Mouse (Mus musculus): ENCODE measurements around the gene Tgfa. TPM values are rescaled to one million over a fixed set of nuclear protein-coding genes. Genes with fewer than 3 reads are reported as not detected.

The Tgfa gene
- total and polyA plus RNA-seq, 3 experiments = 0.80 to 1.6 (median 1.0) TPM

- DNase-seq = no peak
- H3K27me3 ChIP-seq (ENCODE audit: control insufficient read depth, insufficient read depth, low read length) = no peaks in the 10 kb centered on the region
- H3K36me3 ChIP-seq (ENCODE audit: control insufficient read depth, insufficient read depth, low read length) = no peaks in the 10 kb centered on the region
- WGBS = 70% methylated on average over 5 of the region's 5 CpGs
- no peak for TF ChIP-seq POLR2A (IDR thresholded peaks at IDR 0.05; ENCODE audit: insufficient read depth, low read depth, low read length)
- no peak for TF ChIP-seq CTCF (IDR thresholded peaks at IDR 0.05)
- TF ChIP-seq EP300 (IDR thresholded peaks at IDR 0.05; ENCODE audit: insufficient read depth, low read depth, low read length) = no peak
- H3K79me2 ChIP-seq (replicated peaks; ENCODE audit: control insufficient read depth, insufficient read depth, low read length) = no peaks in the 10 kb centered on the region
- intact Hi-C loops (cut with DNase I) = no loop called here
- no peaks in the 10 kb centered on the region for H3K4me1 ChIP-seq (ENCODE audit: control insufficient read depth, insufficient read depth, low read length)
- no peak overlapping the region for H3K27ac ChIP-seq
- H3K4me3 ChIP-seq = no peak overlapping the region
- no peak overlapping the region for H3K9ac ChIP-seq (ENCODE audit: low read depth, low read length)
Measured at GRCm38 (mm10) chr6:86322031-86322563, 127.1 kb downstream of the Tgfa start.

- no peak for TF ChIP-seq EP300 (IDR thresholded peaks at IDR 0.05; ENCODE audit: insufficient read depth, low read depth, low read length)
- TF ChIP-seq POLR2A (IDR thresholded peaks at IDR 0.05; ENCODE audit: insufficient read depth, low read depth, low read length) = no peak
- no peak for TF ChIP-seq CTCF (IDR thresholded peaks at IDR 0.05)
- 93% methylated on average over 9 of the region's 9 CpGs for WGBS
Measured at GRCm38 (mm10) chr6:86322991-86323390, 128.0 kb downstream of the Tgfa start.

GRCm38 (mm10) chr6:86324400-86324799, 129.4 kb downstream of the Tgfa start:
- H3K4me1 ChIP-seq (ENCODE audit: control insufficient read depth, insufficient read depth, low read length) = no peaks in the 10 kb centered on the region
- no peak overlapping the region for H3K9ac ChIP-seq (ENCODE audit: low read depth, low read length)
- H3K79me2 ChIP-seq (replicated peaks; ENCODE audit: control insufficient read depth, insufficient read depth, low read length) = no peaks in the 10 kb centered on the region
- no peak overlapping the region for H3K4me3 ChIP-seq
- intact Hi-C loops (cut with DNase I) = no loop called here
- no peak for DNase-seq
- no peak for TF ChIP-seq POLR2A (IDR thresholded peaks at IDR 0.05; ENCODE audit: insufficient read depth, low read depth, low read length)
- no peak for TF ChIP-seq EP300 (IDR thresholded peaks at IDR 0.05; ENCODE audit: insufficient read depth, low read depth, low read length)
- no peak overlapping the region for H3K27ac ChIP-seq
- H3K27me3 ChIP-seq (ENCODE audit: control insufficient read depth, insufficient read depth, low read length) = no peaks in the 10 kb centered on the region
- H3K36me3 ChIP-seq (ENCODE audit: control insufficient read depth, insufficient read depth, low read length) = no peaks in the 10 kb centered on the region
- 80% methylated on average over 3 of the region's 3 CpGs for WGBS

More at GRCm38 (mm10) chr6:86322991-86323390, 128.0 kb downstream of the Tgfa start:
- intact Hi-C loops (cut with DNase I) = no loop called here
- no peak overlapping the region for H3K27ac ChIP-seq
- H3K9ac ChIP-seq (ENCODE audit: low read depth, low read length) = no peak overlapping the region
- no peak for DNase-seq
- H3K4me3 ChIP-seq = no peak overlapping the region
- H3K36me3 ChIP-seq (ENCODE audit: control insufficient read depth, insufficient read depth, low read length) = no peaks in the 10 kb centered on the region
- H3K4me1 ChIP-seq (ENCODE audit: control insufficient read depth, insufficient read depth, low read length) = no peaks in the 10 kb centered on the region
- H3K27me3 ChIP-seq (ENCODE audit: control insufficient read depth, insufficient read depth, low read length) = no peaks in the 10 kb centered on the region
- no peaks in the 10 kb centered on the region for H3K79me2 ChIP-seq (replicated peaks; ENCODE audit: control insufficient read depth, insufficient read depth, low read length)

Other genes with a start within 250 kb of the Tgfa start
- 10 to 100 TPM; 38.0 to 41.8 TPM for gene Dusp11, start 233.6 kb upstream of the Tgfa start, total RNA-seq (2021)
- 26.0 and 52.4 TPM in 2 replicates for gene Dusp11, start 233.6 kb upstream of the Tgfa start, polyA plus RNA-seq (2012; rRNA removed)
- gene Figla, start 179.1 kb upstream of the Tgfa start, total RNA-seq (2021) = not detected
- gene Figla, start 179.1 kb upstream of the Tgfa start, polyA plus RNA-seq (2012; rRNA removed) = not detected in 2 replicates
- under 1 TPM; 0.16 to 0.39 TPM for gene Add2, start 166.5 kb upstream of the Tgfa start, total RNA-seq (2021)
- gene Add2, start 166.5 kb upstream of the Tgfa start, polyA plus RNA-seq (2012; rRNA removed) = 0.25 and 0.47 TPM in 2 replicates
- 10 to 100 TPM; 29.3 TPM for gene Fam136a, start 170.4 kb downstream of the Tgfa start, total RNA-seq (2021)
- 15.8 and 22.7 TPM in 2 replicates for gene Fam136a, start 170.4 kb downstream of the Tgfa start, polyA plus RNA-seq (2012; rRNA removed)
- gene Snrpg, start 176.1 kb downstream of the Tgfa start, total RNA-seq (2021) = 10 to 100 TPM; 41.9 to 42.0 TPM
- 22.7 and 32.3 TPM in 2 replicates for gene Snrpg, start 176.1 kb downstream of the Tgfa start, polyA plus RNA-seq (2012; rRNA removed)
- 10 to 100 TPM; 69.6 to 82.5 TPM for gene Pcyox1, start 201.9 kb downstream of the Tgfa start, total RNA-seq (2021)
- 30.3 and 55.6 TPM in 2 replicates for gene Pcyox1, start 201.9 kb downstream of the Tgfa start, polyA plus RNA-seq (2012; rRNA removed)
- 10 to 100 TPM; 22.4 to 23.7 TPM for gene Tia1, start 209.0 kb downstream of the Tgfa start, total RNA-seq (2021)
- 13.1 and 27.9 TPM in 2 replicates for gene Tia1, start 209.0 kb downstream of the Tgfa start, polyA plus RNA-seq (2012; rRNA removed)
- gene Gm44790, start 231.4 kb downstream of the Tgfa start, total RNA-seq (2021) = not detected
- not detected in 2 replicates for gene Gm44790, start 231.4 kb downstream of the Tgfa start, polyA plus RNA-seq (2012; rRNA removed)
- 10 to 100 TPM in 1 of 2 experiments, 1 to 10 TPM in 1; 8.9 to 11.0 TPM for gene C87436, start 243.2 kb downstream of the Tgfa start, total RNA-seq (2021)
- 8.6 and 10.7 TPM in 2 replicates for gene C87436, start 243.2 kb downstream of the Tgfa start, polyA plus RNA-seq (2012; rRNA removed)